Mouse (Mus musculus) liver, embryonic 14.5 days (tissue): Measurements from ENCODE around the gene Pak1ip1.

Source experiments
- CTCF ChIP-seq: IDR thresholded peaks from 2 replicates; pipeline ENCODE4 v1.5.1; 2016; ENCODE audit warnings: antibody characterized with exemption, low read depth, control low read depth
- EP300 ChIP-seq: IDR thresholded peaks from 2 replicates; pipeline ENCODE4 v1.6.1; 2016; ENCODE audit warnings: antibody characterized with exemption, low read depth

- TF ChIP-seq CTCF (no peak), EP300 (no peak)
These were observed 29.0 kb upstream of the Pak1ip1 start for GRCm38 (mm10) chr13:40971831-40972230.
